Mouse (Mus musculus) olfactory bulb, adult 2 months (tissue): ENCODE results near the gene Zkscan14.

Experiments
- CTCF ChIP-seq: fragments of 200-500 bp; IDR thresholded peaks from 2 replicates; pipeline ENCODE4 v1.5.1; 2012; ENCODE audit warnings: low read depth, mild to moderate bottlenecking, low read length, moderate library complexity; ENCODE audit not compliant: insufficient read depth
- POLR2A ChIP-seq: fragments of 200-500 bp; IDR thresholded peaks from 2 replicates; pipeline ENCODE4 v1.6.1; 2012; ENCODE audit warnings: mild to moderate bottlenecking, low read depth, low read length, moderate library complexity; ENCODE audit not compliant: insufficient read depth

- TF ChIP-seq POLR2A, result no peak
- TF ChIP-seq CTCF, result no peak
These were observed 16.1 kb upstream of the Zkscan14 start for GRCm38 (mm10) chr5:145217746-145218145.
